Mouse (Mus musculus): Measurements from ENCODE around the gene 2010106E10Rik. TPM values are rescaled to one million over a fixed set of nuclear protein-coding genes. Genes with fewer than 3 reads are reported as not detected.

2010106E10Rik gene
- not detected for total RNA-seq (2023)

GRCm38 (mm10) chrX:112494974-112495373, at the start of gene 2010106E10Rik:
TSS of gene 2010106E10Rik (plus strand) at chrX:112495274.

DNA sequence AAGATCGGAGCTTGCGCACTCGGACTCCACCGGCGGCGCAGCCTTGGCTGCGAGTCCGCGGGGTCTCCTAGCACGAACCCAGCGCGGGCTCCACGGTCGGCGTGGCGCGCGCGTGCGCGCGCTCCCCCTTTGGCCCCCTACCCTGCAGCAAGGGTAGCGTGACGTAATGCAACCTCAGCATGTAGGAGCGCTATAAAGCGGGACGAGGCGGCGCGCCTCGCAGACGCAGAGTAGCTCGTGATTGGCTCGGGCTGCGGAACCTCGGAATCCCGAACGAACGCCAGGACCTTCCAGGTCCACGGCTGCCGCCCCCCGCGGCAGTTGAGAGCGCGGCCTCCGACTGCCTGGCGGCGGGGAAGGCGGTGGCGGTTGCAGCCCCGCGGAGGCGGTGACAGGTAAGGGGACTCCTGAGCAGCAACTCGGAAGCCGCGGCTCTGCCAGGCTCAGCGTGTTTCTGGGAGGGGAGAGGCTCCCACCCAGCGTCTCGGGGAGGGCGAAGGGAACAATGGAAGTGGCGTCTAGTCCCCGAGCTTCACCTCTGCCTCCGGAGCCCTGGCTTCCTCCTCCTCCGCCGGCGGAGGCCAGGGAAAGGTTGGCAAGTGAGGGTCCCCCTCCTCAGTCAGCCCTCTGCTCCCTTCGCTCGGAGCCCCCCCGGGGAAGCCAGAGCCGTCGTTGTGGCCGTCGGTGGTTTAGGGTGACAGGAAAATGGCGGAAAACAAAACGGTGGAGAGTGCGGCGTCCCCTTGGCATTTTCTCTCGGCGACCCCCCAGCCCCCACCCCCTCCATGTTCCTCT, 105.6 kb downstream of the 2010106E10Rik start, which contains the start of gene Zfp711:
Gene Zfp711, plus strand, starts transcription at position 16 of the 795 bp plus-strand sequence.

Other genes starting within 250 kb of the 2010106E10Rik start
- gene Apool, start 183.9 kb upstream of the 2010106E10Rik start, total RNA-seq (2023): 10 to 100 TPM in 1 of 2 experiments, 1 to 10 TPM in 1; 7.0 to 10.4 TPM
- gene Satl1, start 88.5 kb upstream of the 2010106E10Rik start, total RNA-seq (2023): not detected
- not detected for gene Zfp711, start 105.3 kb downstream of the 2010106E10Rik start, total RNA-seq (2023)
- gene Pof1b, start 203.4 kb downstream of the 2010106E10Rik start, total RNA-seq (2023): not detected

Data from neutrophil, adult 83 days (primary cell).